Mouse (Mus musculus): ENCODE data around the gene Trim71.

Trim71 gene

DNA sequence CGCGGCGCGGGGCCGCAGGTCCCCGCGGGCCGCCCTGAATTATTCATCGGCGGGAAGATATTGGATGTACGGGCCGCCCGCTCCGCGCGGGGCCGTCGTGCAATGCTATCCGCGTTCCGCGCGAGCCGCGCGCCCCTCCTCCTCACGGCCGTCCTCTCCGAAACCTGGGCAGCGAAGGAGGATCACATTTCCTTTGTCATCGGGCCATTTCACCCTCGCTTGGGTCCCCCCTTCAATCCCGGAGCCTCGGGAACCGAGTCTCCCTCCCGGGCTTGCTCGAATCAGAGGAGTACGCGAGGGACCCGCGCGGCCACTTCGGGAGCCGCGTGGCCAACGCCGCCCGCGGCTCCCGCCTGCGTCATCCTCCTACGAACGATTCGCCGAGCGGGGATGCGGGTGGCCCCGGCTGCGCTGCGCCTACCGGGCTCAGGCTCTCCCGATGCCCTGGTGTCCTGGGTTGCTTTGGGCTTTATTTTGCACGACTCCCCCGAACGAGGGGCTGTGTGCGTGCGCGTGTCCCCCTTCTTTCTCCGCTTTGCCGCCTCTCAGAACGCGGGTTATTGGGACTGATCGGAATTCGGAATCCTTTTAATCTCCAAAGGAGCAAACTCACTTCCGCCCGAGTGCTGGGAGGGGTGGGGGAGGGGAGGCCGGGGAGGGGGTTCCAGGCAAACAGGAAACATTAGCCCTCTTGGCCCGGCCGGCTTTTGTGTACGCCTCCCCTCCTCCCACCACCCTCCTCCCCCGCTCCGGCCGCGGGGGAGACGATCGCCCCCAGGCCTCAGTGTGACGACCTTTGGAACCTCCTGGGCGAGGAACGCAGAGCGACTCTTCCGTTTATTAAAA lies at the start of gene Trim71:
Gene Trim71 (minus strand): TSS at position 609 of the 846 bp plus-strand sequence.
- DNase-seq (ENCODE audit: low read depth, low spot score), result peak; percentile 22

DNA sequence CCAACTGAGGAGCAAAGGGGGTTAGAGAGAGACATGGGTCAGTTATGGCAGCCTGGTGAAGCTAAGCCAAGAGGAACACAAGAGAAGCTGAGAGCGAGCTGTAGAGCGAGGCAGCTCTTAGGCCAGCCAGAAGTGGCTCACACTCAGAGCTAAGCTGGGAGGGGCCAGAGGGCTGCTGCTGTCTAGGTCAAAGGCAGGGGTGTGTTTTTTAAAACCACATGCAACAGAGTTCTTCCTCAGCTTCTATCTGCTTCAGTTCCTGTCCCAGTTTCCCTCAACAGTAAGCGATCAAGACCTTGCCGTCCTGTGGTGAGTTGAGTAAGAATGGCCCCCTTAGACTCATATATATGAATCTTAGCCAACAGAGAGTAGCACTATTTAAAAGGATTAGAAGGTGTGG lies 48.9 kb upstream of the Trim71 start:
- DNase-seq (ENCODE audit: low read depth, low spot score), result peak; percentile 28

DNA sequence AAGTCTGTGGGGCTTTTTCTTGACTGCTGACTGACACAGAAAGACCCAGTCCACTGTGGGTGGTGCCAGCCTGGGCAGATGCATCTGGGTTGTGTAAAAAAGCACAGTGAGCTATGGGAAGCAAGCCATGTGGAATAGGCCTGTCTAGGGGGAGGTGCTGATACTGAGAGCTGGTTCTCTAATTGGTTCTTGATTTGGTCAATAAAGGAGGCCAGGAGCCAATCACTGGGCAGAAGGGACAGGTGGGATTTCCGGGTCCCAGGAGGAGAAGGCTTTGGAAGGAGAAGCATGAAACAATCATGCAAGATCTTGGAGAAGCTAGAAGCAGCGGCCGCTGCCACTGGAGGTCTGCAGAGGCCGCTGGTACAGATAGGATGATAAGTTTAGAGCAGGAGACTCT lies 48.4 kb upstream of the Trim71 start:
- no peak for DNase-seq (ENCODE audit: low read depth, low spot score)

DNA sequence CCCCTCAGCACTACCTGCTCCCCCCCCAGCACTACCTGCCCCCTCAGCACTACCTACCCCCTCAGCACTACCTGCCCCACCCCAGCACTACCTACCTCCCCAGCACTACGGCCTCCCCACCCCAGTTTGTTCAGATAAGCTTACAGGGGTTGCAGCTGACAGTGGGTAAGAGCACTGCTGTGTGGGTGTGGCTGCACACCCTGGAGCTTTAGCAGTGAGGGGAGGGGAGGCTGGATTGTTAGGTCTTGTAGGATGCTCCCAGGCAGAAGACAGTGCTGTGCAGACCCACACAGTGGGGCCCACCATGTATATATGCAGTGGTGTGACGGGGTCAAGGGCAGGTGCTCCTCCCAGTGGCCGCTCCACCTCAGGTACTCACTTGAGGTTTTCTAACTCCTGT lies 46.1 kb upstream of the Trim71 start:
- no peak for DNase-seq (ENCODE audit: low read depth, low spot score)

DNA sequence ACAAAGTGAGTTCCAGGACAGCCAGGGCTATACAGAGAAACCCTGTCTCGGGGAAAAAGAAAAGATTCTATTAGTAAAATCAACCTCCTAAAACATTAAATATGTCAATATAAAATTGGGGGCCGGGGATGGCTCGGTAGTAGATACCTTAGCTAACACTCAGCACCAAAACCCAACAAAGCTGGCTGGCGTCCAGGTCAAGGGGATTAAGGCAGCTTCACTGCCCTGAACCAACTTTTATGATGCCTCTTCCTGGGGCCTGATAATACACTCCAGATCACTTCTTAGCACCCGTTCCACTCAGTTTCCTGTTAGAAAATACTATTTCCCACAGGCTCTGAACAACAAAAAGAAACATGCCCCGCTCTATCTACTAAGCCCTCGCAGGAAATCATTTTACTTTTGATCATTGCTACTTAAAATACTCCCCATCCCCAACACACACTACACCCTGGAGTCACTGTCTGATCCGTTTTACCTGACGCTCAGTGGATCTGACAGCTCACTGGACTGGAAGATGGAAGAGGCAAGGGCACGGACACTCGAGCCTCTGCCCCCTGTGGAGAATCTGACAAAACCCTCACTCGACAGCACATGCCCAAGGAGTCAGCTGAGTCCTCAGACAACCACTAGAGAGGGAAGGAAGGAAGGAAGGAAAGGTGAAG lies 39.8 kb upstream of the Trim71 start:
- no peak for DNase-seq (ENCODE audit: low read depth, low spot score)

DNA sequence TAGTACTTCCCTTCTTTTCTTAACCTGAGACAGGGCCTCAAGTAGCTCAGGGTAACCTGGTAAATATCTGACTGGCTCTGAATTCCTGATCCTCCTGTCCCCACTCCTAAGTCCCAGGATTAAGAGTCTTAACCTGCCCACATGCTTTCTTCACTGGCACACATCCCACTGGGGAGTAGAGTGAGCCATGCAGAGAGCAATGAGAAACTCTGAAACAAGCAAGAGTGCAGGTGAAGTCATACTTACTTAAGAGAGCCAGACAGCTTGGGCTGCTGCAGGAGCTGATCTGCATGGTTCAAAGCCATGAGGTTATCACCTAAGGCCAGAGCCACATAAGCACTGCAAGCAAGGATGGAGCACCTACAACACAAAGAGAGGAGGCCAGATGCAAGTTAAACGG lies 36.9 kb upstream of the Trim71 start:
- no peak for DNase-seq (ENCODE audit: low read depth, low spot score)

DNA sequence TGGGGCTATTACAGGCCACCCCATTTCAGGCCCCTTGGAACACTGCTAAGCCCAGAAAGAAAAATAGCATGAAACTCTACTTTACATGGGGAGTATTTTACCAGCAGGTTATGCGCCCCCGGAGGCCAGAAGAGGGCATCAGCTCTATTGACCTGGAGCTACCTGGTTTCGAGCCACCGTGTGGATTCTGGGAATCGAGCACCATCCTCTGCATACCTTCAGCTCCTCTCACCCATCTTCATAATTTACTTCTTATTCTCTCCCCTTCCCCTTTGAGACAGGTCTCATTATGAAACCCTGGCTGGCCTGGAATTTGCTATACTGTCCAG lies 20.8 kb upstream of the Trim71 start:
- DNase-seq (ENCODE audit: low read depth, low spot score), result peak; percentile 29

DNA sequence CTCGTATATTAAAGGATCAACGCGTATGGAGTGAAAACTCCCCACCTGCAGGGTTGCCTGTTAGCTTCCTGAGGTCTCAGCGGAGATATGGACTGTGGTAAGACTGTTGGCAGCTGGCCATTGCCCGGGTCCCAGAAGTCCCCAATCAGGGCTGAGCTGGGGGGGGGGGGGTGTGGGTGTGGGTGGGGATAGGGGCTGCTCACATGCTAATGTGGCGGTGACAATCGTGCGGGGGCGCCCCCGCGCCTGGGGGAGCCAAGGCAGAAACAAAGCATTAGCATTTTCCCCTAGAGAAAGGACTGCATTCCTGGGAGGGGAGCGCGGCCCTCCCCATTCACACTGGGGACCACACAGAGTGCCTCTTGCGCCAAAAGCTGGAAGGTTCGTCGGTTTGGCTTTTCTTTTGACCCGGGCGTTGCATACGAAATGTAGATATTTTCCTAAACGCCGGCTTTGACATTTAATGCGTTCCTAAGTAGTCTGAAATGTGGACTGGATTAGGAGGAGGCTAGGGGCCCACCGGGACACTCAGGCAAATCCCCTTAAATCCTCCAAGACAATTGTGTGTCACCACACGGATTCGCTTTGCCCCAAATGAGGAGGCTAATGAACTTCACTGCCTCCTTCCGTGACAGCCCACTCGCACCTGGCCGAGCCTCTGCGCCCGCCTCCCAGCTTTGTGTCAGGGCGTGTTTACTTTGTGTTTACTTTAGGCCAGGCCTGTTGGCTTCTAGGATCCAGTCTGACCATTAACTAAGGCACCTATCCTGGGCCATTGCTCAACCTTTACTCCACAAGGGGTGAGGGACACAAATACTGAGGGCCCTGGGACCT lies 20.2 kb upstream of the Trim71 start:
- peak; percentile 25 for DNase-seq (ENCODE audit: low read depth, low spot score)

DNA sequence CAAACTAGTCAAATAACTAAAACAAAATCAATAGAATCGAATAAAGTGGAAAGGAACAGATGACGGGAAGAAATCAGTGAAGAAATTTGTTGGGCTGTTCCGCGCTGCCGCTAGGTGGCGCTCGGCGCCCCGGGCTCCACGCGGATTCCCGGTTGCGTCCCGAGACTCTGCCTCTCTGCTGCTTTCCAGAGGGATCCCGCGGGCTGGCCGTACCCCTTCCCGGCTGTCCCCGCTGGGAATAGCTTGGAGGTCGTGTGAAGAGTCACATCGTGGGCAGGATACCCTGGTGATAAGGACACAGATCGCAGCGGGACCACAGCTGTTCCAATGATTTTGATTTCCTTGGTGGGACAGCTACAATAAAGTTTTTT lies 19.6 kb upstream of the Trim71 start:
- peak; percentile 70 for DNase-seq (ENCODE audit: low read depth, low spot score)

DNA sequence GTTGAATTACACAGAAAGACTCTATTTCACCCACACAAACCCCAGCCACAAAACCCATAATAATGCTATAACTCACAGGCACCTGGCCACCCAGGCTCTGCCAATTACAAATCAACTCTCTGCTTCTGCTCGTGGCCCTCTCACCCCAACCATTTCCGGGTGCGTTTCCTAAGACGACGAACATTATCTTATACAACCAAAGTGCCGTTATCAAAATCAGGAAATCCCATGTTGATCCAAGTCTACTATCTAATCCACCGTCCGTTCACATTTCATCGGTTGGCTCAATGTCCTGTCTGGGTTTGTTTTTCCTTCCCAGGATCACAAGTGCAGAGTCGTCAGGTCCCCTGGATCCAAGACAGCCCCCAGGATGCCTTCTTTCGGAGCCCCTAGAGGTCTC lies 14.5 kb upstream of the Trim71 start:
- DNase-seq (ENCODE audit: low read depth, low spot score), result no peak

DNA sequence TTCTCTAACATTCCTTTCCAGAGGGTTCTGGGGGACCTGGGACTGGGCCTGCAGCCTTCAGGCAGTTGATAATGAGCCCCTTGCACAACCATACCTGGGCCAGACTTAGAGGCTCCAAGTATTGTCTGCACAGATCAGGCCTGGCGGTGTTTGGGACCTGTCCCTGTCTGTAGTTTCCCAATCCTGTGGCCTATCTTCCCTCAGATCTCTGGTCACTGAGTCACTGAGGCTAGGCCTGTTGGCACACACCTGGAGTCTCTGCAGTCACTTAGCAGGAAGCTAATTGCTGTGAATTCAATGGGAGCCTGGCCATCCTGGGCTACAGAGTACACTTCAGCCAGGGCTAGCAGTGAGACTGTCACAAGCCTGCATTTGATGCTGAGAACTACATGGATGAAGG lies 11.8 kb upstream of the Trim71 start:
- DNase-seq (ENCODE audit: low read depth, low spot score), result no peak

DNA sequence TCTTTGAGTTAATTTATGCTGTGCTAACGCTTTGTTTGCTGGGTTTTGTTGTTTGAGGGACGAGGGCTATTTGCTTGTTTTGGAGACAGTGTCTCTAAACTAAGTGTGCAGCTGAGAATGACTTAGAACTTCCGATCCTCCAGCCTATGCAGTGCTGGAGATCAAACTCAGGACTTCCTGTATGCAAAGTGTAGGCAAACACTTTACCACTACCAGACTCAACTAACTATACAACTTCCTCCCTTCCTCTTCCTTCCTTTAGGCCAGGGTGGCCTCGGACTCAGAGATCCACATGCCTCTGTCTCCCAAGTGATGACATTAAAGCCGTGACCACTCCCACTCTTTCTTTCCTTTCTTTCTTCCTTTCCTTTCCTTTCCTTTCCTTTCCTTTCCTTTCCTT lies 9.4 kb upstream of the Trim71 start:
- DNase-seq (ENCODE audit: low read depth, low spot score), result peak; percentile 37

DNA sequence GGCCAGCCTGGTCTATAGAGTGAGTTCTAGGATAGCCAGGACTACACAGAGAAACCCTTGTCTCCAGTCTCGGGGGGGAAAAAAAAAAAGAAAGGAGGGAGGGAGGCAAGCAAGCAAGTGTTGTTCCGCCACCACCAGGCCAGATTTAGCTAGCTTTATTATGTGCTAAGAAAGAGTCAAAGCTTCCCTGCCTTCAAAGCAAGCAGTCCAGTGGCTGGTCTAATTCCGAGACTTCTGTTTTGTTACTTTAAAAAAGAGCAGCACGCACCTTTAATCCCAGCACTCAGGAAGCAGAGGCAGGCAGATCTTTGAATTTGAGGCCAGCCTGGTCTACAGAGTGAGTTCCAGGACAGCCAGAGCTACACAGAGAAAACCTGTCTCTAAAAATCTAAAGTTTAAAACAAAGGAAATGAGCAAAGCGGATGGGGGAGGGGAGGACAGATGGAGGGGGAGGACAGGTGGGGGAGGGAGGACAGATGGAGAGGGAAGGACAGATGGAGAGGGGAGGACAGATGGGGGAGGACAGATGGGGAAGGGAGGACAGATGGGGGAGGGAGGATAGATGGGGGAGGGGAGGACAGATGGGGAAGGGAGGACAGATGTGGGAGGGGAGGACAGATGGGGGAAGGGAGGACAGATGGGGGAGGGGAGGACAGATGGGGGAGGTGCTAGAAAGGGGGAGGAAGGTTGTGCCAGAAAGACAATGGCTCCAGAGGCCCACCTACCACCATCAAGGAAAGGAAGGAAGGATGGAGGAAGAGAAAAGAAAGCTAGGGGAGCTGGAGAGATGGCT lies 4.7 kb upstream of the Trim71 start:
- DNase-seq (ENCODE audit: low read depth, low spot score), result no peak

DNA sequence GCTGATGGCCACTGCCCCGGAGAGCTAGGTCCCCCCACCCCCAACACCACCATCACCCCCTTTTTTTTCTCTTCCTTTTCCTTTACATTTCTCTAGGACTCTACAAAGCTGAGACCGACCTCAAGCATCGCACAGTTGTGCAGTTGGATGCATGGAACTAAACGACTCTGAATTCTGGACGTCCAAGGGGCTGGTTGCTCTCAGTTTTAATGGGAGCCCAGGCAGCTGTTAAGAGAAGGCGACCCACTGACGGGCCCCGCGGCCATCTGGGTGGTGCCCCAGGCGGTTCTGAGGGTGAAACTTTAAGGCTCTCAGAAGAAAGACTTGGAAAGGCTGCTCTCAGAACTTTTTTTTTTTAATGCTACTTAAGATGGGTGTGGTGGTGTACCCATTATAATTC lies 498 bp upstream of the Trim71 start:
- DNase-seq (ENCODE audit: low read depth, low spot score), result no peak

DNA sequence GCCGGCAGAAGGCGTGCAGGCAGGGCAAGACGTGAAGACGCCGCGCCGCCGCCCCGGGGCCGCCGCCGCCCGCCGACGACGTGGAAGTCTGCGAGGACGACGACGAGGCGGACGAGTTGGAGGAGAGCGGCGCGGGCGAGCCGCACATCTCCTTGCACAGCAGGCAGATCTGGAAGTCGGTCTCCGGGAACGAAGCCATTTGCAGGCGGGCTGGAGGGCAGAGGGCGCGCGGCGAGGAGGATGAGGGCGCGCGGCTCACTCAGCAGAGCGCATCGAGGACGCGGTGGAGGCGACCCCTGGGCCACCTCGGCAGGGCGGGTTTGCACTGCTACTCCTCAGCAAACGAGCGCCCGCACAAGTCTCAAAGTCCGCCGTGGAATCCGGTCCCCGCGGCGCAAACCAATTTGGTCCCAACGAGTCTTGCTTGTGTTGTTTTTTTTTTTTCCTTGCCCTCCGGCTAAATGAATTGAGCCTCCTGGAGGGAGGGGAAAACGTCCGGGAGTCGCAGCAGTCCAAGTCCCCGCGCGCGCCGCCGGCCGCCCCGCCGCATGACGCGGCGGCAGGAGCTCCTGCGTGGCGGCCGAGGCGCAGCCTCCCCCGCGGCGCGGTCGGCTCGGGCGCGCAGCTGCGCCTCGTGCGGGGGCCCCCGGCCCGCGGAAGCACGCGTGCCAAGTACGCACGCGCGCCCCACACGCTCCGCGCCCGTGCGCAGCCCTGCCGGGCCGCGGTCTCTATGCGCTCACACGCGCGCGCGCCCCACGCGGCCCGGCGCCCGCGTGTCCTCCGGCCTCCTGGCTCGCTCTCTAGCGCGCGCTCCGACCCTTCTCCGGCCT lies 1.0 kb downstream of the Trim71 start:
- DNase-seq (ENCODE audit: low read depth, low spot score), result peak; percentile 25

DNA sequence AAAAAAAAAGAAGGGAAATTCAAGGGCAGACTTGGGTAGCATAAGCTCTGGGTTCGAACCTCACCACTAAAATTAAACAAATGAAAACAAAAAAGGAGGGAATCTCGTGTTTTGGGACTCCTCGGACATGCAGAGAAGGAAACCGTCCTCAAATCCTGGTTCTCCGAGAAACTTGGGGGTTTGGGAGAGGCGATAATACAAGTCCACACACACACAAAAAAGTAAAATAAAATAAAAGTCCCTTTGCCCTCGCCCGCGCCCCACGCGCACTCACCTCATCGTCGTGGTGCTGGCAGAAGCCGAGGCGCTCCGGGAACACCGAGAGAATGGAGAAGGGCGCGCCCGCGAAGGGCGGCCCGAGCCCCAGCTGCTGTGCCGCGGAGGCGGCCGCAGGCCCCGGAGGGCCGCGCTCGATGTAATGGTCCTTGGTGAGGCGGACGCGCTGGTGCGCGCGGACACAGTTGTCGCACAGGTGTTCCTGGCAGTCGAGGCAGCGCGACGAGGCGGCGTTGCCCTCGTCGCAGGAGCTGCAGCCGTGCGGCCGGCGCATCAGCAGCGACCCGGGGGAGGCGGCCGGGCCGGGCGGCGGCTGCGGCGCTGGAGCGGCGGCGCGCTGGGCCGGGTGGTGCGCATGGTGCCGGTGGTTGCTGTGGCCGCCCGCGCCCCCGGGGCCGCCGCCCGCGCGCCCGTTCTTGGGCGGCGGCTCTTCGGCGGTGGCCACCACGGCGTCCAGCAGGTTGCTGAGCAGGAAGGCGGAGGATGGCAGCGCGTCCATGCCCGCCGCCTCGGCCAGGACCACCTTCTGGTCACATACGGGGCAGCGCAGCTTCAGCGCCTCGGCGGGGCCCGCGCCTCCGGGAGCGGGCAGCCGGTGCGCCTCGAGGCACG lies 1.9 kb downstream of the Trim71 start:
- DNase-seq (ENCODE audit: low read depth, low spot score), result no peak

DNA sequence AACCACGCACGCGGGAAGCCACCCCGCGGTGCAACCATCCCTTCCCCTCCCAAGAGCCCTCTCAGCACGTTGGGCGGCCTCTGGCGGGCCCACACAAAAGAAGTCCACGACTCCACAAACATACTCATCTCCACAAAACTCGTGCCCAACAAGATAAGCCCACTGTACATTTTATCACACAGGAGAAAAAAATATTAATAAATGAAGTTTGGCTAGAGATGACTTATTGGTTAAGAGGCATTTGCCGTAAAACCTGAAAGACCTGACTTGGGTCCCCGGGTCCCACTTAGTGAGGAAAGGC lies 2.5 kb downstream of the Trim71 start:
- DNase-seq (ENCODE audit: low read depth, low spot score), result no peak

DNA sequence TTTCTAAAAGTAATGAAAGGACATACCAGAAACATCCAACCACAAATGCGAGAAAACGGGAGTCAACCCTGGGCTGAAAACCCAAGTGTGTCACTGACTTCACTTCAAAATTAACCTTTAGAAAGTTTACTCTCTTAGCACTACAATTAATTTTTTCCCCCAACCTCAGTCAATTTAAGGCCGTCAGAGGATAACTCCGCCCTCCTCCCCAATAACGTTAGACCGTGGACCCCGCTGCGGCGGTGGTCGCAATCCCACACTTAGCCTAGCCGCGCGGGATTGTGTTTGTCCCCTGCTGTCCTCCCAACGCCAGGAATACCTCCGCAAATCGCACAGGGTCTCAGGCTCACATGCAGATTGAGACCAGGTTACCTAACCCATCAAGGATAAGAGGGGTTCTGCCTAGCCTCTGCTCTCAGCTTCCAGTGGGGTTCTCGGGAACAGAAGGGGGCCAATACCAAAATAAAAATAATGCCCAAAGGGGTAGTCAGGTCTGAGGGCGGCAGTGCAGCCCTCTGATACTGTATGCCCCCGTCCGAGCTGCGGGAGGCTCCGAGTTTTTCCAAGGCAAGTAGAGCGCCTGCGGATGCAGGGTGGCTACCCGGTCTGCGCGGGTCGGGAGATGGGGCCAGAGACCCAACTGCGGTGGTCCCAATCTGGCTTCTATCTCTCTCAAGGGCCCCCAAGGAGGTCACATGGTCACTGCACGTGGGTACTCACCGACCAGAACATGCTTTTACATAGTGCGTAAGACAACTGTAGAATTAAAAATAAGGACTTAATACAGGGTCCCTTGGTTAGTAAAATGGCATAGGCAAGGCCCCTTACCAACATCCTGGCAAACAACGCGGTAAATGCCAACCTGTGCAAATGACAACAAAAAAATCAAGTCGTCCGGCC lies 3.1 kb downstream of the Trim71 start:
- DNase-seq (ENCODE audit: low read depth, low spot score), result no peak

DNA sequence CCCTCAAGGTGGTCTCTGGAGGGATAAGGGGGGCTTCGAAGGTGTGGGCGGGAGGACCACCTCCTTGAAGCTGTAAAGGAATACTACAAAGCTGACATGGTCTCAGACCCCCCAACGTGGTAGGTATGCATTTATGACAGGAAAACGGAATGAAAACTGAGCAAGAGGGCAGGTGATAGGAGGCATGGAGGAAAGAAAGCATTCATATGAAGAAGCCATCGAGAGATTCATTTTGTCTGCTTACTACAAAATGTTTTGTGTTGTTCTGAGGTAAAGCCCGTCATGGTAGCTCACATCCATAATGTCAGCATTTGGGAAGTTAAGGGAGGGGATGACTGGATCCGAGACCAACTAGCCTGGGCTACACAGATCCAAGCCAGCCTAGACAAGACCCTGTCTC lies 4.0 kb downstream of the Trim71 start:
- DNase-seq (ENCODE audit: low read depth, low spot score), result no peak

All from CD4-positive, CD25-positive, alpha-beta regulatory T cell, adult 2 months (primary cell).